Mouse (Mus musculus) CH12.LX (cell line): ENCODE measurements around the gene Oscar.

Source experiments
- BHLHE40 ChIP-seq: IDR thresholded peaks from 2 replicates; pipeline ENCODE4 v1.6.1; 2011; ENCODE audit warnings: mild to moderate bottlenecking, low read depth, low read length, improper control_type of control experiment
- CTCF ChIP-seq, 2 experiments: IDR thresholded peaks in 1 of 2; conservative IDR thresholded peaks in 1 of 2; 2 replicates each; pipeline ENCODE4 v1.5.1; 2011 to 2012; ENCODE audit warnings: low read depth in 2 of 2, low read length in 2 of 2, improper control_type of control experiment in 1 of 2, inconsistent platforms in 1 of 2, mild to moderate bottlenecking in 1 of 2, moderate library complexity in 1 of 2
- E2F4 ChIP-seq: IDR thresholded peaks from 2 replicates; pipeline ENCODE4 v1.6.1; 2011; ENCODE audit warnings: low read depth, low read length, improper control_type of control experiment; ENCODE audit not compliant: insufficient replicate concordance
- GABPA ChIP-seq: IDR thresholded peaks from 2 replicates; pipeline ENCODE4 v1.6.1; 2012; ENCODE audit warnings: low read depth, low read length, improper control_type of control experiment, inconsistent platforms; ENCODE audit not compliant: insufficient replicate concordance
- MAFK ChIP-seq: IDR thresholded peaks from 2 replicates; pipeline ENCODE4 v1.6.1; 2011; ENCODE audit warnings: low read length, improper control_type of control experiment; ENCODE audit not compliant: insufficient replicate concordance
- MAX ChIP-seq: IDR thresholded peaks from 2 replicates; pipeline ENCODE4 v1.6.1; 2011; ENCODE audit warnings: low read length, improper control_type of control experiment
- MXI1 ChIP-seq: IDR thresholded peaks from 2 replicates; pipeline ENCODE4 v1.6.1; 2011; ENCODE audit warnings: mild to moderate bottlenecking, low read depth, low read length, improper control_type of control experiment
- POLR2A ChIP-seq: IDR thresholded peaks from 2 replicates; pipeline ENCODE4 v1.6.1; 2011; ENCODE audit warnings: low read depth, mild to moderate bottlenecking, improper control_type of control experiment, low read length
- RCOR1 ChIP-seq: conservative IDR thresholded peaks from 2 replicates; pipeline ENCODE4 v1.6.1; 2012; ENCODE audit warnings: low read depth, mild to moderate bottlenecking, inconsistent platforms, low read length, improper control_type of control experiment
- SIN3A ChIP-seq: IDR thresholded peaks from 2 replicates; pipeline ENCODE4 v1.6.1; 2012; ENCODE audit warnings: low read length, improper control_type of control experiment, inconsistent platforms
- USF1 ChIP-seq: IDR thresholded peaks from 2 replicates; pipeline ENCODE4 v1.6.1; 2014; ENCODE audit warnings: low read depth, mild to moderate bottlenecking, inconsistent platforms, low read length, improper control_type of control experiment

DNA sequence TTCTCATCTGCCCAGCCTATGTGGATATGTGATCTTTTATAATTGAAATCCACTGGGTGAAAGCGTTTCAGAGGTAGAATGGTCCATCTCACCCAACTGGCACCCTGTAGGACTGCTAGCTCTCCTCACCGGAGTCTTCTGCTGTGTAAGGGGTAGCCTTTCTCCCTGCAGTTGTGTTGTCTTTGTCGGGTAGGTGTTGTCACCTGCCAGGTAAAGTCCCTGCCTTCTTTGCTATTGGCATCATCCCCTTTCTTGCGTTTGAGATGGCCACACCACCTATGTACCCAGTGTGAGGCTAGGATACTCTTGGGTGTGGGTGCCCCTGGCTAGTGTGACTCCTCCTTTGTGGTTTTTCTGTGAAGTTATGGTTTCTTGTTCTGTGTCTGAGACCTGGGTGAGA lies 30.7 kb upstream of the Oscar start:
- TF ChIP-seq POLR2A (no peak), BHLHE40 (no peak), USF1 (no peak), CTCF (conservative IDR thresholded peaks at IDR 0.05 in 1 of 2, IDR thresholded peaks at IDR 0.05 in 1 of 2; ENCODE audit: low read depth in 2 of 2, low read length in 2 of 2) (no peak), RCOR1 (no peak), E2F4 (no peak), SIN3A (no peak), GABPA (no peak), MAX (no peak), MXI1 (no peak), MAFK (no peak)
